Mouse (Mus musculus): ENCODE results near the gene Aff1.

Aff1 gene

GRCm38 (mm10) chr5:103691624-103692530, at the start of gene Aff1:
Gene Aff1, plus strand, starts transcription at chr5:103692374.
- DNase-seq (ENCODE audit: low spot score in 2 of 2): peak; percentile 28 to 54

DNA sequence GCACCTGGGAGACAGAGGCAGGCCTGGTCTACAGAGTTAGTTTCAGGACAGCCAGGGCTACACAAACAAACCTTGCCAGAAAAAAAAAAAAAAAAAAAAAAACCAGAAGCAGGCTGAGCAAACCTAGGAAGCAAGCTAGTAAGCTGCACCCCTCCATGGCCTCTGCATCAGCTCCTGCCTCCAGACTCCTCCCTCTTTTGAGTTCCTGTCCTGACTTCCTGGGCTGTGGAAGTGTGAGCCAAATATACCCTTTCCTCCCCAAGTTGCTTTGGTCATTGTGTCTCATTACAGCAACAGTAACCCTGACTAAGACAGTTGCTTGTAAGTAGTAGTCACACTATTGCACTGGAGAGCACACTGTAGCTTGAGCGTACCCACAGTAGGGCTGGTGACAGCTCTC, 48.0 kb upstream of the Aff1 start:
- DNase-seq (ENCODE audit: low spot score in 2 of 2): no peak

DNA sequence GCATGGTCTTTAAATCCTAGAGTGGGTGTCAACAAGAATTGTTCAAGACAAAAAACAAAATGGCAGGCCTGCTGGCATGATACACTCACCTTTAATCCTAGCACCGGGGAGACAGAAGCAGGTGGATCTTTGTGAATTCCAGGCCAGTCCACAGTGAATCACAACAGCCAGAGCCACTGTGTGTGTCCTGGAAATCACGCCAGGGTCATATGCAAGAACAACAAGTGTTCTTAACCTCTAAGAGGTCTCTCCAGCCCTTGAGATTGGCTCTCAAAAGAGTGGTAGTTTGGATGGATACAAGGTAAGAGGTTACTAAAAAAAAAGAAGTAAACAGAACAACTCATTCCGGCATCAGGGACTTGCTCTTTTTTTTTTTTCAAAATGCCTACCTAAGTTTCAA, 44.9 kb upstream of the Aff1 start:
- DNase-seq (ENCODE audit: low spot score in 2 of 2): no peak

- DNase-seq (ENCODE audit: low spot score in 2 of 2): no peak
These were observed 37.9 kb upstream of the Aff1 start for GRCm38 (mm10) chr5:103654225-103654624.

- no peak for DNase-seq (ENCODE audit: low spot score in 2 of 2)
These were observed 37.4 kb upstream of the Aff1 start for GRCm38 (mm10) chr5:103654780-103655179.

DNA sequence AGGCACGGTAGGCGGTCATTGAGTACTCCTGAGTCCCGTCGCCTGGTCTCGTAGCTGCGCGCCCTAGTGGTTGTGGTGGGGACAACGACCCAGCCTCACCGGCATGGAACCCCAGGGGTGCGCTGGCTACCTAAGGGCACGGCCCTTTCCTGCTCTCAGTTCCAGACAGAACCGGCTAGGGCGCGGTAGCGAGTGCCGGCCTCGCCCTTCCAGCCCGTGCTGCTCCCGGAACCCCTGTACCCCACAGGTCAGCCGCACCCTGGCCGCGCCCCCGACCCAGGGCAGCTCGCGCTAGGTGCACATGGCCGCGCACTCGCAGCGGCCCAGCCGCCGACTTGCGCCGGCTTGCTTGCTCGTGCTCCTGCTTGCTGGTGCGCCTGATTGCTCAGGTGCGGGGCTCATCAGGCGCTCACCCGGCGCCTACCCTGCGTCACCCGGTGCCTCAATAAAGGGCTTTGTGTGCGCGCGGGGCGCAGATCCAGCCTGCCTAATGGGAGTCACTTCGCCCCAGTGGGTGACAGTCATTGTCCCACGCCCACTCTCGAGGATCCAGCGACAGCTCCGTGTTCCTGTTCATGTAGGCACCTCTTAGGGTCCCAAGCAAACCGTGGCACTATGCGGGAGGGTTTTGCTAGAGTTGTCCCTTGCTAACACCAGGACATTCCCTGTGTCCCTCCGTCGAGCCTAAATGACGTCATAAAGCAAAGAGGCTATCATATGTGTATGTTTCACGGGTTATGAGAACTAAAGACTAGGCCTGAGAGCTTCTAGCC, 36.6 kb upstream of the Aff1 start, which contains the start of gene 1700016H13Rik:
TSS of gene 1700016H13Rik (minus strand) at position 665 of the 773 bp plus-strand sequence.
- DNase-seq (ENCODE audit: low spot score in 2 of 2): peak in 1 of 2 experiments; percentile 5

DNA sequence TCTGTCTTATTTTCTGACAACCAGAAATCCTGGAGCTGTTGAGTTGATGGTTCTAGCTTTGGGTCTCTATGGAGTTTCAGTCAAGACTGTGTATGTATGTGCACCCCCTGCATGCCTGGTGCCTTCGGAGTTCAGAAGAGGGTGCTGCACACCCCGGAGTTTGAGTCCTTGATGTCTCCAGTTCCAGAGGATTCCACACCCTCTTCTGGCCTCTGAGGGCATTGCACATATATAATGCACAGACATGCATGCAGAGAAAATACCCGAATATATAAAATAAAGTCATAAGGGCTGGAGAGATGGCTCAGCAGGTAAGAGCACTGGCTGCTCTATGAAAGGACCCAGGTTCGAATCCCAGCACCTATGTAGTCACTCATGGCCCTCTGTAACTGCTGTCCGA, 33.3 kb upstream of the Aff1 start:
- no peak for DNase-seq (ENCODE audit: low spot score in 2 of 2)

DNA sequence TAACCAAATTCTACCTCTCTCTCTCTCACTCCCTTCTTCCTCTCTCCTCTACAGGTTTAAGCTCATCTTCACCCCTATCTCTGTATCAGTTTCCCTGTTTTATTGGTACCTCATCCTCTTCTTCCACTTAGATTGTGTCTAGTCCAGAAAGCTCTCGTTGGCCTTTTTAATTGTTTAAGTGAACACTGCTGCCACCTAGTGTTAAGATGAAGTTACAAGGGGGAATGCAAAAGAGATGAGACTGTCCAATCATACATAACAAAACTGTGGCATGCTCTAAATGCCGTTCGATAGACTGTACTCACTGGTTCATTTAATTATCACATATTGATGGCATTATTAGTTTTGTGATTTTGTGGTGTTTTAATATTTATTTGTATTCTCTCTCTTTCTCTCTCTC, 32.6 kb upstream of the Aff1 start:
- no peak for DNase-seq (ENCODE audit: low spot score in 2 of 2)

- no peak for DNase-seq (ENCODE audit: low spot score in 2 of 2)
These were observed 27.2 kb upstream of the Aff1 start for GRCm38 (mm10) chr5:103664932-103665331.

DNA sequence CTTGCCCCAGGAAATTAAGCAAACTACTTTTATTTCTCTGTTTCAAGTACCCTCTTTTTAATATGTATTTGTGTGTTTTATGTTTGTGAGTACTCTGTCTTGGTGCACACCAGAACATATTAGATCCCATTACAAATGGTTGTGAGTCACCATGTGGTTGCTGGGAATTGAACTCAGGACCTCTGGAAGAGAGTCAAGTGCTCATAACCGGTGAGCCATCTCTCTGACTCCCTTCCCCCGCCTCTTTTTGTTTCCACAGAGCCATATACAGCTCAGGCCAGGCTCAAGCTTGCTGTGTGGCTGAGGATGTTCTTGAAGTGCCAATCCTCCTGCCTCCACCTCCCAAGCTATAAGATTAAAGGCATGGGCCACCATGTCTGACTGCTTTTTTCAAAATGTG, 26.3 kb upstream of the Aff1 start:
- no peak for DNase-seq (ENCODE audit: low spot score in 2 of 2)

DNA sequence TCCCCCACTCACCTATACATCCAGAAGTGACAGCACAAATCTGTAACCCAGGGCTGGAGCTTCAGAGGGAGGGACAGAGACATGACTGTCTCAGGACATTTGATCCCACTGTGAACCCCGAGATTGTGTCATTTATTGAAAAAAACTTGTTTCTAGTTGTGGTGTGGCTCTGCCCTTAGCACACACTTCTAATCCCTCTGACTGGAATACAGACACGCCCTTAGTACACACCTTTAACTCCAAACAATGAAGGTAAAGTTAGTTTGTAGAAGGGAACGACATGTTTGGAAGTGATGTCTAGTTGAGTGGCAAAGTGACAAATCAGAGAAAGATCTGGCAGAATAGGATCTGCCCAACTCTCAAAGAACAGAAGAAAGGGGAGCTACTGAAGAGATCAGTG, 20.3 kb upstream of the Aff1 start:
- no peak for DNase-seq (ENCODE audit: low spot score in 2 of 2)

DNA sequence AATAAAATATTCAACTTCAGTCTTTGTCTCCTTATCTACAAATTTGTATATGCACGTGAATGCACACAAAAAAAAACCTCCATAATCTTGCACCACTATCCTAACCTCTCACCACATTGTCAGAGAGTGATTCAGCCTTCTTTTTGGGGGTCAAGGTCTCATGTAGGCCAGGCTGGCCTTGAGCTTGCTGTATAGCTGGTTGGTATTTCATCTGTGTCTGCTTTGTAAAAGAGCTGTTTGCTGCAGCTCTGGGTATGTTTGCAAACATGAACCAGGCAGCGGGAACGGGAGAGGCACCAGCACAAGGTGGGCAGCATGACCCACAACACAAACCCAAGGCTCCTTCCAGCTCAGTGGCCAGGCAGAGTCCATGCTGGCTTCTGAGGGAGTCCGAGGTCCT, 18.6 kb upstream of the Aff1 start:
- no peak for DNase-seq (ENCODE audit: low spot score in 2 of 2)

GRCm38 (mm10) chr5:103674482-103674881, 17.7 kb upstream of the Aff1 start:
- DNase-seq (ENCODE audit: low spot score in 2 of 2): no peak

GRCm38 (mm10) chr5:103676289-103676881, 15.8 kb upstream of the Aff1 start:
- no peak for DNase-seq (ENCODE audit: low spot score in 2 of 2)

DNA sequence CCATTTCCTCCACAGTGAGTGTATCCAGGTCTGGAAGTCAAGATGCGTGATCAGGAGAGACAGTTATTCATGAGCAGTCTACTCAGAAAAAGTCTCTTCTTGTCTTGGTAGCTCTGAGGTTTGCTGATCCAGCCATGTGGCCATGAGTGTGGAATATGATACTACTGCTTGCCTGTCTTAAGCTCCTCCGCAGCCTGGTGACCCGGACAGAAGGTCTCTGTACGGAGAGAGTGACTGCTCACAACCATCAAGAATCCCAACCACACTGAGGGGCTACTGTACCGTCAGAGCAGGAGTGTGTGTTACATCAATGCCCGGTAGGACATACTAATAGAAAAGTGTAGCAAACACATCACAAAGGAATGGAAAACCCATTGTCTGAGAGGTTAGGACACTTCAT, 14.3 kb upstream of the Aff1 start:
- DNase-seq (ENCODE audit: low spot score in 2 of 2): no peak

DNA sequence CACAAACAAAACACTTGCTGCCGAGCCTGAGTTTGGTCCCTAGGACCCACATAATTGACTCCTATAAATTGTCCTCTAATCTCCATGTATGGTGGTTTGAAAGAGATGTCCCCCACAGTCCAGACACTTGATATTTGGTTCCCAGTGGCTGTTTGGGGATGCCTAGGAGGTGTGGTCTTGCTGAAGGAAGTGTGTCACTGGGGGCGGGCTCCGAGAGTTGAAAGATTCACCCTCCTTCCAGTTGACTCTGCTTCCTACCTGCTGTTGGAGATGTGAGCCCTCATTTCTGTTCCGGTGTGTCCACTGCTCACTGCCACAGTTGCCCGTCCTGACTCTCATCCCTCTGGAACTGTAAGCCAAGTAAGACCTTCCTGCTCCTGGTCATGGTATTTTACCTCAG, 13.2 kb upstream of the Aff1 start:
- no peak for DNase-seq (ENCODE audit: low spot score in 2 of 2)

DNA sequence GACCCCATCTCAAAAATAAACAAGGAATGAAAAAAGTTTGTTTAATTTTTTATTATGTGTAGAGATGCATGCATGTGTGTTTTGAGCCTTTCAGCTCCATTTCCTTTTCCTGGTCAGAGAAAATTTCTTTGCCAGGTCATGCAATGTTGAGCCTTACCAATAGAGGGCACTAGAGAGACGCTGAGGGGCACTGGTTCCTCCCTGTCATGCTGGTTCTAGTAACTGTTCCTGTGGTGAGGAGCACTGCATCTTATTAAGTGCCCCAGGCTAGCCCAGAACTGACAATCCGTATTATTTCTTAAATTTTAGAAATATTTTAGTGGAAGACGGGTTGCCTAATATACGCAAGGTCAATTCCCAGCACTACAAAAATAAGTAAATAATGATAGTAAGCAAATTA, 11.8 kb upstream of the Aff1 start:
- no peak for DNase-seq (ENCODE audit: low spot score in 2 of 2)

DNA sequence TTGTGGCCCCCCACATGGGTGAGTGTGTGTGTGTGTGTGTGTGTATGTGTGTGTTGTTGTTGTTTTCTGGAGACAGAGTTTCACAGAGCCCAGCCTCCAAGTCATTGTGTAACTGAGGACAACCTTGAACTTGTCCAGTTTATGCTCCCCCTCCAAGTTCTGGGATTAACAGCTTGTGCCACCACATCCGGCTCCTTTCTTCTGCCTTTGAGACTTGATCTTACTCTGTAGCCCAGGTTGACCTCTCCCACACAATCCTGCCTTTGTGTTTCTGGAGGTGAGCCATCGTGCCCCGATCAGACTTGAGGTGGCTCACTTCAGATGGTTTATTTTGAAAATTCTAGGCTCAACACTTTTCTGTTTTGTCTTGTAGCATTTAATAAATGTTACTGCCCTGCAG, 10.3 kb upstream of the Aff1 start:
- no peak for DNase-seq (ENCODE audit: low spot score in 2 of 2)

GRCm38 (mm10) chr5:103689645-103690044, 2.5 kb upstream of the Aff1 start:
- DNase-seq (ENCODE audit: low spot score in 2 of 2): no peak

DNA sequence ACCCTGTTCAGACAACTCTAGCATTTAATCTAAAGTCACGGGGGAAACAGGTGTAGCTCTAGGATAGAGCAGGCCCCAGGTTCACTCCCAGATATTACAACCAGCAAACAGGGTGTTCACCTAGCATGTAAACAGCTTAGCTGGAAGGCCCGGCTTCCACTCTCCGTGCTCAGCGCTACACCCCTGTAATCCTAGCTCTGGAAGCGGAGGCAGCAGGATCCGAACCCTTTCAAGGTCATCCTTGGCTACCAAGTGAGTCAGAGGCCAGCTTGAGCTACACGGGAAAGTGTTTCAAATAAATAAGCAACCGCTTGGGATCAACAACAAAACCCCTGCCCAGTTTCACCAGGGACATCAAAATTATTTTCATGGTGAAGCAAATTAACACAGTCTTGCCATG, 2.0 kb upstream of the Aff1 start:
- no peak for DNase-seq (ENCODE audit: low spot score in 2 of 2)

DNA sequence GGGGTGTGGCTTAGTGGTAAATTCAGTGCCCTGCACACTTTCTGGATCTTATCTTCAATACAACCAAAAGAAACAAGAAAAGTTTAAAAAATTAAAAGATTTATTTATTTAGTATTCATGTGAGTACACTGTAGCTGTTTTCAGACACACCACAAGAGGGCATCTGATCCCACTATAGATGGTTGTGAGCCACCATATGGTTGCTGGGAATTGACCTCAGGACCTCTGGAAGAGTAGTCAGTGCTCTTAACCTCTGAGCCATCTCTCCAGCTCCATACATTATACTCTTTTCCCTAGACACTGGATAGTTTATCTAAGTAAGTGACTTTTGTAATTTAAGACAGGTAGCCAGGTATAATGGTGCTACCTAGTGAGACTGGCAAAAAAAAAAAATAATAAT, 1.0 kb upstream of the Aff1 start:
- no peak for DNase-seq (ENCODE audit: low spot score in 2 of 2)

- DNase-seq (ENCODE audit: low spot score in 2 of 2): no peak
These were observed 412 bp downstream of the Aff1 start for GRCm38 (mm10) chr5:103692531-103693040.
